Mouse (Mus musculus): ENCODE data around the gene AC131692.1. TPM values are rescaled to one million over a fixed set of nuclear protein-coding genes. Genes with fewer than 3 reads are reported as not detected.

AC131692.1 gene
- total RNA-seq, 2 experiments from 2014 or later = not detected

DNA sequence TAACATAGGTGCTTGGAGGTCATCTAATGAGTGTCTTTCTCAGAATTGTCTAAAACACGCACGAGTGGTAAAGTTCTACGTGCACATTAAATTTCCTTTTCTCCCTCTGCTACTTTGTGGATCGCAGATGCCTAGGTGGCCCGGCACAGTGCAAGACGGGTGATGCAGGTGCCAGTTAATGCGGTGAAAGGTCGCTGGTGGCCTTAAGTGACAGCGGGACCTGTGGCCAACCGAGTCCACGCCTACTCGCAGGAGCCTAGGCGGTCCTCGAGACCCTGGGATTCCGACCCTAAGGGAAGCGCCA, 46.1 kb downstream of the AC131692.1 start:
- intact Hi-C loops (cut with DNase I; ENCODE audit: low total_unique reads) = no loop called here
- no peak for DNase-seq

DNA sequence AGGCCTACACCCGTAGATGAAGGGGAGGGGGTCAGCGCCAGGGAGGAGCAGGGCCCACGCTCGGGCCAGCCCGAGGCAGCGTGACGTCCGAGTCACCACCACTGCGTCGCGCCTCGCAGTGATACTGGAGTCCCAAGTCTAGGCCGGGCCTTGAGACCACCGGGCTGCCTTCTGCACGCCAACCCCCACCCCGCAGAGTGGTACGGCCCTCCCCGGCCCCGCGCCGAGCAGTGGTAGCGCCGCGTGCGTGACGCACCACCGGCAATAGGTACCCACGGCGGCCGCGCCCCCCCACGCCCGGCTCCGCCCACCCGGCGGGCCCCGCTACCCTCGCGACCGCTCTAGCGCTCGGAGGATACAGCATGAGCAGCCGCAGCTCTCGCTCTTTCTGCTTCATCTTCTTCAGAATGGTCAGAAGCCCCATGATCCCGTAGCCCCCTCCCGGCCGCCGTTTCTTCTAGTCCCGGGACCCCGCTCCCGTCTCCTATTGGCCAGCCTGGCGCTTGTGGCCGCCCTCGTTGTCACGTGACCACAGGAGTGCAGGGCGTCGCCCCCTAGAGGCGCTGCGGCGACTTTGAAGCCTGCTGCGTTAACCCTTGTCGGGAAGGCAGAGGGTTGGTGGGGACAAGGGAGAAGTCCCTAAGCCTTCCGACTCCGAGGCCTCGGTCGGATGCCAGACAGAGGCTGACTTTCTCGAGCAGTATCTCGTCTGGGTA, 46.6 kb downstream of the AC131692.1 start, which contains the start of gene Batf2:
Gene Batf2, plus strand, starts transcription at position 306 of the 716 bp plus-strand sequence.
- intact Hi-C loops (cut with DNase I; ENCODE audit: low total_unique reads) = no loop called here
- peak; percentile 93 for DNase-seq

DNA sequence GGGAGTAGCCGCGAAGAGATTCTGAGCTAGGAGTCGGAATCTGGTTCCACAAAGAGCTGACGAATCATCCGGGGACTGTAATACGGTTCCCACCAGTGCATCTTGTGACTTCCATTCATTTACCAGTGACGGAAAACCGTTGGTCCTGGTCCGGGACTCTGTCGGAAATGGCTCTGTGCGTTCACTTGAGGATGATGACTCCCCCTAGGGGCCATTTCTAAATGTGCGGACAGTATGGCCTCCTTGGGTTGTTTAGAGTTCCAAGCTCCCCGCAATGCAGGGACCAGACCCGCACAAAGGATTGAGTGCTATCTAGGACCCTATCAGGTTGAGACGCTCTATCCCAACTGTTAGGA, 47.2 kb downstream of the AC131692.1 start, which contains the start of gene Arl2:
Gene Arl2, minus strand, starts transcription at position 155 of the 356 bp plus-strand sequence.
- DNase-seq = peak; percentile 76
- intact Hi-C loops (cut with DNase I; ENCODE audit: low total_unique reads) = no loop called here

DNA sequence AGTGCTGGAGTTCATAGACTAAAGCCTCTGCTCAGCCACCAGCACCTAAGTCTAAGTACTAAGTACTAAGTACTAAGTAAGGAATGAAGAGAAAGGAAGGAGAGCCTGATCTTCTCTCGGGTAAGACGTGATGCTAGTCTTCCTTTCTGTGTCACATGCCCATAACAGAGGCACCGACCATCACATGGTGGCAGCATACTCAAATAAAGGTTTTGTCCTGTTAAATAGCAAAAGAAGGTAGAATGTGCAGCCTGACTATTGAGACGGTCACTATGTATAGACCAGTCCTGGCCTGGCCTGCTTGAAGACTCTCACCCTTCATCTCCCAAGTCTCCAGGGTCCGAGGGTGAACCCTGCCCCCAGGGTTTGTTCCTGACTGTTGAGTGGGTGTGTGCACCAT, 50.6 kb downstream of the AC131692.1 start:
- no peak for DNase-seq
- intact Hi-C loops (cut with DNase I; ENCODE audit: low total_unique reads) = no loop called here

Small RNA genes within 50 kb of the gene (microRNA-seq; reads per million reads assigned to microRNA genes)
- gene Mir6988 = 0.50 to 1.6 reads per million in 2 experiments

Other genes with a start within 250 kb of the AC131692.1 start
- gene Frmd8, start 219.1 kb upstream of the AC131692.1 start, total RNA-seq (2021) = 1 to 10 TPM; 7.1 to 7.7 TPM
- 1 to 10 TPM; 2.1 to 2.3 TPM for gene Slc25a45, start 216.6 kb upstream of the AC131692.1 start, total RNA-seq (2021)
- under 1 TPM; 0.42 to 0.66 TPM for gene Tigd3, start 200.3 kb upstream of the AC131692.1 start, total RNA-seq (2021)
- 10 to 100 TPM; 71.9 to 78.2 TPM for gene Dpf2, start 181.4 kb upstream of the AC131692.1 start, total RNA-seq (2021)
- 10 to 100 TPM; 14.4 to 18.3 TPM for gene Cdc42ep2, start 169.6 kb upstream of the AC131692.1 start, total RNA-seq (2021)
- gene Pola2, start 130.2 kb upstream of the AC131692.1 start, total RNA-seq (2021) = 10 to 100 TPM; 10.9 to 13.2 TPM
- not detected for gene Slc22a20, start 108.3 kb upstream of the AC131692.1 start, total RNA-seq (2021)
- gene Capn1, start 78.5 kb upstream of the AC131692.1 start, total RNA-seq (2021) = 10 to 100 TPM; 77.0 to 81.1 TPM
- gene Syvn1, start 47.8 kb upstream of the AC131692.1 start, total RNA-seq (2021) = 10 to 100 TPM; 13.5 to 15.9 TPM
- gene Mrpl49, start 36.6 kb upstream of the AC131692.1 start, total RNA-seq (2021) = 10 to 100 TPM; 29.1 to 30.6 TPM
- 100 to 1,000 TPM; 481 to 546 TPM for gene Fau, start 36.6 kb upstream of the AC131692.1 start, total RNA-seq (2021)
- gene Znhit2, start 33.2 kb upstream of the AC131692.1 start, total RNA-seq (2021) = 1 to 10 TPM; 9.2 to 9.9 TPM
- gene Tm7sf2, start 26.0 kb upstream of the AC131692.1 start, total RNA-seq (2021) = 1 to 10 TPM; 3.7 to 4.5 TPM
- 10 to 100 TPM; 20.4 to 24.0 TPM for gene Vps51, start 17.2 kb upstream of the AC131692.1 start, total RNA-seq (2021)
- not detected for gene Tmem262, start 14.4 kb upstream of the AC131692.1 start, total RNA-seq (2021)
- gene Gm28374, start 12.2 kb upstream of the AC131692.1 start, total RNA-seq (2021) = not detected
- 10 to 100 TPM; 11.9 to 14.6 TPM for gene Zfpl1, start 9.5 kb upstream of the AC131692.1 start, total RNA-seq (2021)
- 1 to 10 TPM in 1 of 2 experiments, under 1 TPM in 1; 0.84 to 1.3 TPM for gene Cdca5, start 9.4 kb upstream of the AC131692.1 start, total RNA-seq (2021)
- gene Naaladl1, start 11.4 kb downstream of the AC131692.1 start, total RNA-seq (2021) = not detected
- gene Sac3d1, start 24.2 kb downstream of the AC131692.1 start, total RNA-seq (2021) = 10 to 100 TPM in 1 of 2 experiments, 1 to 10 TPM in 1; 8.8 to 14.4 TPM
- gene Snx15, start 33.9 kb downstream of the AC131692.1 start, total RNA-seq (2021) = 10 to 100 TPM in 1 of 2 experiments, 1 to 10 TPM in 1; 8.2 to 11.9 TPM
- gene Batf2, start 46.6 kb downstream of the AC131692.1 start, total RNA-seq (2021) = under 1 TPM in 1 of 2 experiments, not detected in 1; 0.20 TPM
- 10 to 100 TPM; 53.4 to 55.4 TPM for gene Arl2, start 47.1 kb downstream of the AC131692.1 start, total RNA-seq (2021)
- not detected for gene Majin, start 90.0 kb downstream of the AC131692.1 start, total RNA-seq (2021)
- not detected for gene Gpha2, start 132.0 kb downstream of the AC131692.1 start, total RNA-seq (2021)
- gene Ppp2r5b, start 141.5 kb downstream of the AC131692.1 start, total RNA-seq (2021) = 10 to 100 TPM; 22.4 to 24.7 TPM
- gene Atg2a, start 147.2 kb downstream of the AC131692.1 start, total RNA-seq (2021) = 10 to 100 TPM; 12.7 to 14.6 TPM
- gene Ehd1, start 182.3 kb downstream of the AC131692.1 start, total RNA-seq (2021) = 10 to 100 TPM; 40.5 to 50.8 TPM
- 1 to 10 TPM; 3.4 to 3.9 TPM for gene Cdc42bpg, start 212.0 kb downstream of the AC131692.1 start, total RNA-seq (2021)
- gene Men1, start 240.6 kb downstream of the AC131692.1 start, total RNA-seq (2021) = 10 to 100 TPM; 10.1 to 11.4 TPM
- gene Map4k2, start 246.7 kb downstream of the AC131692.1 start, total RNA-seq (2021) = 10 to 100 TPM in 1 of 2 experiments, 1 to 10 TPM in 1; 9.5 to 14.4 TPM

Data from gastrocnemius, postnatal 14 days (tissue).